Mouse (Mus musculus): ENCODE measurements around the gene Tspan9. TPM values are rescaled to one million over a fixed set of nuclear protein-coding genes. Genes with fewer than 3 reads are reported as not detected.

Tspan9 gene
- polyA plus RNA-seq, 1 experiment from 2014 or later = 25.8 TPM

- no peaks in the 10 kb centered on the region for H3K4me1 ChIP-seq (ENCODE audit: control insufficient read depth, low read depth, low read length)
- no peak overlapping the region for H3K9ac ChIP-seq (ENCODE audit: low read depth, low read length)
- H3K9me3 ChIP-seq (replicated peaks; ENCODE audit: control insufficient read depth, low read length) = no peaks in the 10 kb centered on the region
- H3K4me2 ChIP-seq (ENCODE audit: low read depth, low read length) = no peak overlapping the region
- H3K27ac ChIP-seq (ENCODE audit: low read length) = no peak overlapping the region
- no peaks in the 10 kb centered on the region for H3K27me3 ChIP-seq (ENCODE audit: control insufficient read depth, insufficient read depth, low read depth, low read length)
- no peaks in the 10 kb centered on the region for H3K36me3 ChIP-seq (ENCODE audit: control insufficient read depth, insufficient read depth)
- 32% methylated on average over 6 of the region's 6 CpGs for WGBS (ENCODE audit: insufficient replicate concordance)
- no peak for ATAC-seq (ENCODE audit: low read depth)
- H3K4me3 ChIP-seq (ENCODE audit: low read depth, low read length) = no peak overlapping the region
Observed at GRCm38 (mm10) chr6:128090985-128091832, 52.2 kb downstream of the Tspan9 start.

GRCm38 (mm10) chr6:128089770-128090702 lies 53.4 kb downstream of the Tspan9 start:
- no peak overlapping the region for H3K4me2 ChIP-seq (ENCODE audit: low read depth, low read length)
- H3K27ac ChIP-seq (ENCODE audit: low read length) = no peak overlapping the region
- no peak overlapping the region for H3K9ac ChIP-seq (ENCODE audit: low read depth, low read length)
- H3K4me1 ChIP-seq (ENCODE audit: control insufficient read depth, low read depth, low read length) = no peaks in the 10 kb centered on the region
- 69% methylated on average over 13 of the region's 13 CpGs for WGBS (ENCODE audit: insufficient replicate concordance)
- H3K27me3 ChIP-seq (ENCODE audit: control insufficient read depth, insufficient read depth, low read depth, low read length) = no peaks in the 10 kb centered on the region
- ATAC-seq (ENCODE audit: low read depth) = no peak
- H3K36me3 ChIP-seq (ENCODE audit: control insufficient read depth, insufficient read depth) = no peaks in the 10 kb centered on the region
- H3K4me3 ChIP-seq (ENCODE audit: low read depth, low read length) = no peak overlapping the region
- no peaks in the 10 kb centered on the region for H3K9me3 ChIP-seq (replicated peaks; ENCODE audit: control insufficient read depth, low read length)

GRCm38 (mm10) chr6:128088746-128089523 lies 54.5 kb downstream of the Tspan9 start:
- no peak overlapping the region for H3K4me3 ChIP-seq (ENCODE audit: low read depth, low read length)
- H3K36me3 ChIP-seq (ENCODE audit: control insufficient read depth, insufficient read depth) = no peaks in the 10 kb centered on the region
- no peak overlapping the region for H3K9ac ChIP-seq (ENCODE audit: low read depth, low read length)
- ATAC-seq (ENCODE audit: low read depth) = no peak
- H3K4me2 ChIP-seq (ENCODE audit: low read depth, low read length) = no peak overlapping the region
- no peaks in the 10 kb centered on the region for H3K4me1 ChIP-seq (ENCODE audit: control insufficient read depth, low read depth, low read length)
- no peaks in the 10 kb centered on the region for H3K9me3 ChIP-seq (replicated peaks; ENCODE audit: control insufficient read depth, low read length)
- H3K27ac ChIP-seq (ENCODE audit: low read length) = no peak overlapping the region
- no peaks in the 10 kb centered on the region for H3K27me3 ChIP-seq (ENCODE audit: control insufficient read depth, insufficient read depth, low read depth, low read length)
- 69% methylated on average over 8 of the region's 8 CpGs for WGBS (ENCODE audit: insufficient replicate concordance)

GRCm38 (mm10) chr6:128085488-128086066 lies 57.8 kb downstream of the Tspan9 start:
- no peak overlapping the region for H3K4me2 ChIP-seq (ENCODE audit: low read depth, low read length)
- H3K9ac ChIP-seq (ENCODE audit: low read depth, low read length) = no peak overlapping the region
- no peaks in the 10 kb centered on the region for H3K9me3 ChIP-seq (replicated peaks; ENCODE audit: control insufficient read depth, low read length)
- no peaks in the 10 kb centered on the region for H3K36me3 ChIP-seq (ENCODE audit: control insufficient read depth, insufficient read depth)
- H3K27me3 ChIP-seq (ENCODE audit: control insufficient read depth, insufficient read depth, low read depth, low read length) = no peaks in the 10 kb centered on the region
- WGBS (ENCODE audit: insufficient replicate concordance) = 60% methylated on average over 9 of the region's 9 CpGs
- H3K27ac ChIP-seq (ENCODE audit: low read length) = no peak overlapping the region
- no peaks in the 10 kb centered on the region for H3K4me1 ChIP-seq (ENCODE audit: control insufficient read depth, low read depth, low read length)
- H3K4me3 ChIP-seq (ENCODE audit: low read depth, low read length) = no peak overlapping the region
- ATAC-seq (ENCODE audit: low read depth) = no peak

GRCm38 (mm10) chr6:128083305-128083704 lies 60.1 kb downstream of the Tspan9 start:
- no peaks in the 10 kb centered on the region for H3K4me1 ChIP-seq (ENCODE audit: control insufficient read depth, low read depth, low read length)
- no peak for ATAC-seq (ENCODE audit: low read depth)

GRCm38 (mm10) chr6:128081781-128082180 lies 61.6 kb downstream of the Tspan9 start:
- Histone ChIP-seq H3K9me3 (replicated peaks; ENCODE audit: control insufficient read depth, low read length) (no peaks in the 10 kb centered on the region), H3K4me1 (ENCODE audit: control insufficient read depth, low read depth, low read length) (no peaks in the 10 kb centered on the region), H3K4me3 (ENCODE audit: low read depth, low read length) (no peak overlapping the region), H3K9ac (ENCODE audit: low read depth, low read length) (no peak overlapping the region), H3K27ac (ENCODE audit: low read length) (no peak overlapping the region), H3K27me3 (ENCODE audit: control insufficient read depth, insufficient read depth, low read depth, low read length) (no peaks in the 10 kb centered on the region), H3K4me2 (ENCODE audit: low read depth, low read length) (no peak overlapping the region), H3K36me3 (ENCODE audit: control insufficient read depth, insufficient read depth) (no peaks in the 10 kb centered on the region)
- WGBS (ENCODE audit: insufficient replicate concordance) = 57% methylated on average over 5 of the region's 5 CpGs
- no peak for ATAC-seq (ENCODE audit: low read depth)

More at GRCm38 (mm10) chr6:128083305-128083704, 60.1 kb downstream of the Tspan9 start:
- Histone ChIP-seq H3K9me3 (replicated peaks; ENCODE audit: control insufficient read depth, low read length) (no peaks in the 10 kb centered on the region), H3K4me2 (ENCODE audit: low read depth, low read length) (no peak overlapping the region), H3K4me3 (ENCODE audit: low read depth, low read length) (no peak overlapping the region), H3K9ac (ENCODE audit: low read depth, low read length) (no peak overlapping the region), H3K36me3 (ENCODE audit: control insufficient read depth, insufficient read depth) (no peaks in the 10 kb centered on the region), H3K27me3 (ENCODE audit: control insufficient read depth, insufficient read depth, low read depth, low read length) (no peaks in the 10 kb centered on the region), H3K27ac (ENCODE audit: low read length) (no peak overlapping the region)
- 71% methylated on average over 11 of the region's 11 CpGs for WGBS (ENCODE audit: insufficient replicate concordance)

- Histone ChIP-seq H3K4me2 (ENCODE audit: low read depth, low read length) (no peak overlapping the region), H3K4me1 (ENCODE audit: control insufficient read depth, low read depth, low read length) (no peaks in the 10 kb centered on the region), H3K27ac (ENCODE audit: low read length) (no peak overlapping the region), H3K36me3 (ENCODE audit: control insufficient read depth, insufficient read depth) (no peaks in the 10 kb centered on the region), H3K9ac (ENCODE audit: low read depth, low read length) (no peak overlapping the region), H3K27me3 (ENCODE audit: control insufficient read depth, insufficient read depth, low read depth, low read length) (no peaks in the 10 kb centered on the region), H3K9me3 (replicated peaks; ENCODE audit: control insufficient read depth, low read length) (no peaks in the 10 kb centered on the region), H3K4me3 (ENCODE audit: low read depth, low read length) (no peak overlapping the region)
- WGBS (ENCODE audit: insufficient replicate concordance) = 68% methylated on average over 8 of the region's 8 CpGs
- no peak for ATAC-seq (ENCODE audit: low read depth)
Observed at GRCm38 (mm10) chr6:128081293-128081692, 62.1 kb downstream of the Tspan9 start.

- Histone ChIP-seq H3K27ac (ENCODE audit: low read length) (no peak overlapping the region), H3K4me2 (ENCODE audit: low read depth, low read length) (no peak overlapping the region), H3K36me3 (ENCODE audit: control insufficient read depth, insufficient read depth) (no peaks in the 10 kb centered on the region), H3K4me1 (ENCODE audit: control insufficient read depth, low read depth, low read length) (no peaks in the 10 kb centered on the region), H3K9me3 (replicated peaks; ENCODE audit: control insufficient read depth, low read length) (no peaks in the 10 kb centered on the region), H3K4me3 (ENCODE audit: low read depth, low read length) (no peak overlapping the region), H3K27me3 (ENCODE audit: control insufficient read depth, insufficient read depth, low read depth, low read length) (no peaks in the 10 kb centered on the region), H3K9ac (ENCODE audit: low read depth, low read length) (no peak overlapping the region)
- ATAC-seq (ENCODE audit: low read depth) = no peak
- WGBS (ENCODE audit: insufficient replicate concordance) = 62% methylated on average over 9 of the region's 9 CpGs
Observed at GRCm38 (mm10) chr6:128079576-128080224, 63.7 kb downstream of the Tspan9 start.

Data from liver, embryonic 16.5 days (tissue).